Mouse (Mus musculus): ENCODE measurements around the gene D8Ertd738e.

DNA sequence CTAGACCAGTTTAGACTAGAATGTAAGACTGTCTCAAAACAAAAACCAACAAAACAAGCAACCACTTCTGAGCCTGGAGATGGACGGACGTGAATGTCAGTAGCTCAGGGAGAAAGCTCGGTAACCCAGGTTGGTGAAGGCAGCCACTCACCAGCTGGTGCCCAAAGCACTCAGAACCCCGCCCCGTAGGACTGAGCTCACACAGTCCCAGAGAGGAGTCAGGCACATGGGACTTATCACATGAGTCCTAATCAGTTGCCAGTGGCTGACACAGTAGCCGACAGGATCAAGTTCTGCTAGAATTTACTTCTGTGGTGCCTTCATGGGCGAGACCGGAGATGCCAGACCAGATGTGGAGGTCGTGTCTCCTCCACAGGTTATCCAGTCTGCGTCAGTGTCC lies 31.3 kb upstream of the D8Ertd738e start:
- TF ChIP-seq FLI1 (IDR thresholded peaks at IDR 0.05; ENCODE audit: low read length), result no peak
- no peak for TF ChIP-seq GATA1 (IDR thresholded peaks at IDR 0.05; ENCODE audit: borderline replicate concordance, low read length)

Measured in megakaryocyte, embryonic 14.5 days (primary cell).